Mouse (Mus musculus) heart, embryonic 10.5 days (tissue): ENCODE results near the gene Tas2r135. TPM values are rescaled to one million over a fixed set of nuclear protein-coding genes. Genes with fewer than 3 reads are reported as not detected.

Experiments used
- DNase-seq: peaks from one replicate; pipeline ENCODE4 v3.0.0-alpha.2; 2017; ENCODE audit warnings: low spot score
- H3K27ac ChIP-seq: fragments of 300-500 bp; sonication (generic); 2 replicates; pipeline ENCODE4 v1.5.1; 2016; ENCODE audit warnings: mild to moderate bottlenecking
- H3K27me3 ChIP-seq: fragments of 300-500 bp; sonication (generic); 2 replicates; pipeline ENCODE4 v1.6.1; 2016; ENCODE audit warnings: mild to moderate bottlenecking; ENCODE audit not compliant: poor library complexity, insufficient read depth, severe bottlenecking
- H3K36me3 ChIP-seq: fragments of 300-500 bp; sonication (generic); 2 replicates; pipeline ENCODE4 v1.6.1; 2016; ENCODE audit warnings: mild to moderate bottlenecking, moderate library complexity
- H3K4me1 ChIP-seq: fragments of 300-500 bp; sonication (generic); 2 replicates; pipeline ENCODE4 v1.6.1; 2016; ENCODE audit warnings: mild to moderate bottlenecking
- H3K4me3 ChIP-seq: fragments of 300-500 bp; sonication (generic); 2 replicates; pipeline ENCODE4 v1.5.1; 2016; ENCODE audit warnings: mild to moderate bottlenecking, moderate library complexity
- H3K9me3 ChIP-seq: fragments of 300-500 bp; sonication (generic); 2 replicates; pipeline ENCODE4 v1.6.1; 2016; ENCODE audit warnings: mild to moderate bottlenecking, moderate library complexity
- WGBS: fragments of 180-500 bp; shearing (Covaris S2); methylation state at CpG from one replicate; pipeline ENCODE4 v1.1.7; 2016; 5-methylcytosine and 5-hydroxymethylcytosine counted together
- polyA plus RNA-seq: library from polyadenylated mRNA; unstranded; fragments of >200 nt; fragmentation: Nextera tagmentation; extraction: Ambion mirVana; gene quantifications from 2 replicates; pipeline ENCODE4 v1.2.1, GENCODE M21; 2016

The Tas2r135 gene
- polyA plus RNA-seq, 1 experiment from 2014 or later, result not detected

- H3K27ac ChIP-seq, result no peak within 1 kb of the TSS
- H3K4me3 ChIP-seq, result no peak within 1 kb of the TSS
- H3K36me3 ChIP-seq, result no peaks in the 10 kb centered on the region
- peaks cover 6% of the 10 kb centered on the region; the same call in 1 of the 2 replicates for H3K27me3 ChIP-seq
- H3K4me1 ChIP-seq, result no peaks in the 10 kb centered on the region
- WGBS, result 65% methylated on average over 1 of the region's 1 CpGs
- no peak for DNase-seq
- no peaks in the 10 kb centered on the region for H3K9me3 ChIP-seq
Observed at GRCm38 (mm10) chr6:42399938-42400337, 5.3 kb upstream of the Tas2r135 start, which contains the start of gene Tas2r143. Gene Tas2r143, plus strand, starts transcription at chr6:42400238.

- no peaks in the 10 kb centered on the region for H3K27me3 ChIP-seq
- H3K4me1 ChIP-seq, result no peaks in the 10 kb centered on the region
- DNase-seq, result no peak
- no peak overlapping the region for H3K4me3 ChIP-seq
- no peak overlapping the region for H3K27ac ChIP-seq
- H3K36me3 ChIP-seq, result no peaks in the 10 kb centered on the region
- WGBS, result 88% methylated on average over 2 of the region's 2 CpGs
- H3K9me3 ChIP-seq, result no peaks in the 10 kb centered on the region
Observed at GRCm38 (mm10) chr6:42419443-42419842, 14.2 kb downstream of the Tas2r135 start.

- DNase-seq, result no peak
- Histone ChIP-seq H3K4me1 (no peaks in the 10 kb centered on the region), H3K27me3 (no peaks in the 10 kb centered on the region), H3K36me3 (no peaks in the 10 kb centered on the region), H3K27ac (no peak overlapping the region), H3K4me3 (no peak overlapping the region), H3K9me3 (no peaks in the 10 kb centered on the region)
- WGBS, result 68% methylated on average over 2 of the region's 2 CpGs
Observed at GRCm38 (mm10) chr6:42421439-42421838, 16.2 kb downstream of the Tas2r135 start.

GRCm38 (mm10) chr6:42424472-42424871, 19.2 kb downstream of the Tas2r135 start:
- H3K27me3 ChIP-seq, result no peaks in the 10 kb centered on the region
- no peaks in the 10 kb centered on the region for H3K4me1 ChIP-seq
- no peaks in the 10 kb centered on the region for H3K9me3 ChIP-seq
- no peaks in the 10 kb centered on the region for H3K36me3 ChIP-seq
- no peak overlapping the region for H3K4me3 ChIP-seq
- H3K27ac ChIP-seq, result no peak overlapping the region
- 90% methylated on average over 3 of the region's 3 CpGs for WGBS
- DNase-seq, result no peak

GRCm38 (mm10) chr6:42426337-42426736, 21.1 kb downstream of the Tas2r135 start:
- no peak overlapping the region for H3K27ac ChIP-seq
- no peaks in the 10 kb centered on the region for H3K36me3 ChIP-seq
- H3K9me3 ChIP-seq, result no peaks in the 10 kb centered on the region
- H3K27me3 ChIP-seq, result no peaks in the 10 kb centered on the region
- no peak for DNase-seq
- 76% methylated on average over 4 of the region's 4 CpGs for WGBS
- no peak overlapping the region for H3K4me3 ChIP-seq
- H3K4me1 ChIP-seq, result no peaks in the 10 kb centered on the region

- WGBS, result 61% methylated on average over 2 of the region's 2 CpGs
- no peaks in the 10 kb centered on the region for H3K27me3 ChIP-seq
- H3K9me3 ChIP-seq, result no peaks in the 10 kb centered on the region
- H3K4me3 ChIP-seq, result no peak overlapping the region
- no peaks in the 10 kb centered on the region for H3K4me1 ChIP-seq
- no peak overlapping the region for H3K27ac ChIP-seq
- DNase-seq, result no peak
- no peaks in the 10 kb centered on the region for H3K36me3 ChIP-seq
Observed at GRCm38 (mm10) chr6:42433554-42433953, 28.3 kb downstream of the Tas2r135 start.

GRCm38 (mm10) chr6:42434446-42434845, 29.2 kb downstream of the Tas2r135 start, which contains the start of gene Tas2r126:
Gene Tas2r126, plus strand, starts transcription at chr6:42434535.
- H3K4me3 ChIP-seq, result no peak within 1 kb of the TSS
- H3K4me1 ChIP-seq, result no peaks in the 10 kb centered on the region
- no peak within 1 kb of the TSS for H3K27ac ChIP-seq
- H3K9me3 ChIP-seq, result no peaks in the 10 kb centered on the region
- WGBS, result 62% methylated on average over 6 of the region's 6 CpGs
- H3K36me3 ChIP-seq, result no peaks in the 10 kb centered on the region
- H3K27me3 ChIP-seq, result no peaks in the 10 kb centered on the region
- DNase-seq, result no peak

GRCm38 (mm10) chr6:42435490-42435889, 30.3 kb downstream of the Tas2r135 start:
- H3K4me3 ChIP-seq, result no peak overlapping the region
- no peak for DNase-seq
- no peaks in the 10 kb centered on the region for H3K27me3 ChIP-seq
- no peaks in the 10 kb centered on the region for H3K4me1 ChIP-seq
- no peak overlapping the region for H3K27ac ChIP-seq
- no peaks in the 10 kb centered on the region for H3K36me3 ChIP-seq
- H3K9me3 ChIP-seq, result no peaks in the 10 kb centered on the region
- WGBS, result 66% methylated on average over 2 of the region's 2 CpGs

GRCm38 (mm10) chr6:42441395-42441794, 36.2 kb downstream of the Tas2r135 start:
- WGBS, result 55% methylated on average over 2 of the region's 2 CpGs
- no peak for DNase-seq

GRCm38 (mm10) chr6:42444491-42444890, 39.3 kb downstream of the Tas2r135 start:
- H3K4me3 ChIP-seq, result no peak overlapping the region
- H3K9me3 ChIP-seq, result no peaks in the 10 kb centered on the region
- no peaks in the 10 kb centered on the region for H3K27me3 ChIP-seq
- H3K4me1 ChIP-seq, result no peaks in the 10 kb centered on the region
- DNase-seq, result no peak
- WGBS, result 78% methylated on average over 2 of the region's 2 CpGs
- H3K36me3 ChIP-seq, result no peaks in the 10 kb centered on the region
- H3K27ac ChIP-seq, result no peak overlapping the region

More at GRCm38 (mm10) chr6:42441395-42441794, 36.2 kb downstream of the Tas2r135 start:
- H3K27ac ChIP-seq, result no peak overlapping the region
- H3K4me1 ChIP-seq, result no peaks in the 10 kb centered on the region
- no peaks in the 10 kb centered on the region for H3K27me3 ChIP-seq
- no peak overlapping the region for H3K4me3 ChIP-seq
- no peaks in the 10 kb centered on the region for H3K36me3 ChIP-seq
- H3K9me3 ChIP-seq, result no peaks in the 10 kb centered on the region

GRCm38 (mm10) chr6:42447381-42447780, 42.1 kb downstream of the Tas2r135 start:
- Histone ChIP-seq H3K4me1 (no peaks in the 10 kb centered on the region), H3K9me3 (no peaks in the 10 kb centered on the region), H3K4me3 (no peak overlapping the region), H3K36me3 (no peaks in the 10 kb centered on the region), H3K27ac (no peak overlapping the region), H3K27me3 (no peaks in the 10 kb centered on the region)
- DNase-seq, result no peak
- 71% methylated on average over 2 of the region's 2 CpGs for WGBS

Other genes starting within 250 kb of the Tas2r135 start
- gene Tas2r144, start 190.1 kb upstream of the Tas2r135 start, polyA plus RNA-seq, result not detected in 2 replicates
- 9.7 and 13.8 TPM in 2 replicates for gene Gstk1, start 159.5 kb upstream of the Tas2r135 start, polyA plus RNA-seq
- gene Tmem139, start 143.5 kb upstream of the Tas2r135 start, polyA plus RNA-seq, result 0.21 and 0.41 TPM in 2 replicates
- 40.8 and 45.2 TPM in 2 replicates for gene Casp2, start 140.4 kb upstream of the Tas2r135 start, polyA plus RNA-seq
- 0.59 and 0.67 TPM in 2 replicates for gene Clcn1, start 118.7 kb upstream of the Tas2r135 start, polyA plus RNA-seq
- gene Fam131b, start 80.8 kb upstream of the Tas2r135 start, polyA plus RNA-seq, result 0.21 and 0.30 TPM in 2 replicates
- gene Zyx, start 55.8 kb upstream of the Tas2r135 start, polyA plus RNA-seq, result 165 and 193 TPM in 2 replicates
- gene Epha1, start 32.2 kb upstream of the Tas2r135 start, polyA plus RNA-seq, result 3.0 and 4.8 TPM in 2 replicates
- gene Tas2r143, start 5.2 kb upstream of the Tas2r135 start, polyA plus RNA-seq, result not detected in 2 replicates
- gene Tas2r126, start 29.1 kb downstream of the Tas2r135 start, polyA plus RNA-seq, result not detected in 2 replicates
- 0.19 TPM in 1 of 2 replicates, not detected in the other for gene Olfr458, start 59.8 kb downstream of the Tas2r135 start, polyA plus RNA-seq
- not detected in 2 replicates for gene Olfr457, start 70.9 kb downstream of the Tas2r135 start, polyA plus RNA-seq
- gene Olfr456, start 81.8 kb downstream of the Tas2r135 start, polyA plus RNA-seq, result 0.13 TPM in 1 of 2 replicates, not detected in the other
- not detected in 2 replicates for gene Olfr455, start 142.2 kb downstream of the Tas2r135 start, polyA plus RNA-seq
- not detected in 2 replicates for gene Tcaf3, start 192.3 kb downstream of the Tas2r135 start, polyA plus RNA-seq
- 3.6 and 3.9 TPM in 2 replicates for gene Tcaf2, start 239.8 kb downstream of the Tas2r135 start, polyA plus RNA-seq